Mouse (Mus musculus) testis, adult 10 weeks (tissue): ENCODE data around the gene Apol11a. TPM values are rescaled to one million over a fixed set of nuclear protein-coding genes. Genes with fewer than 3 reads are reported as not detected.

Experiments used
- polyA plus RNA-seq: library from polyadenylated mRNA; stranded (reverse); fragments of 350-450 nt; fragmentation: Illumina TruSeq; extraction: RNeasy Lipid Tissue Mini Kit (QIAGEN cat#74804); gene quantifications from one replicate; pipeline ENCODE4 v1.2.3, GENCODE M21; 2014; ENCODE audit warnings: low read depth, low replicate concordance

Gene Apol11a
- polyA plus RNA-seq = 0.21 TPM

GRCm38 (mm10) chr15:77507966-77508365 lies at the start of gene Apol11a:
Gene Apol11a (plus strand): TSS chr15:77508271.

GRCm38 (mm10) chr15:77476693-77477092 lies 31.4 kb upstream of the Apol11a start, which contains the start of gene Apol10a:
Gene Apol10a (plus strand): TSS chr15:77477047.

GRCm38 (mm10) chr15:77533216-77533615 lies 25.1 kb downstream of the Apol11a start, which contains the start of gene Apol7c:
Gene Apol7c (minus strand): TSS chr15:77533316.

GRCm38 (mm10) chr15:77561792-77562191 lies 53.7 kb downstream of the Apol11a start, which contains the start of gene 1700025B11Rik:
Gene 1700025B11Rik (minus strand): TSS chr15:77561892.

Other genes starting within 250 kb of the Apol11a start
- gene Rbfox2, start 201.3 kb upstream of the Apol11a start, polyA plus RNA-seq = 11.8 TPM
- gene Apol7a, start 109.2 kb upstream of the Apol11a start, polyA plus RNA-seq = 0.28 TPM
- gene Apol9a, start 97.1 kb upstream of the Apol11a start, polyA plus RNA-seq = not detected
- gene Apol7b, start 60.8 kb upstream of the Apol11a start, polyA plus RNA-seq = 17.6 TPM
- 0.63 TPM for gene Apol10a, start 31.2 kb upstream of the Apol11a start, polyA plus RNA-seq
- 2.1 TPM for gene Apol7c, start 25.0 kb downstream of the Apol11a start, polyA plus RNA-seq
- 191 TPM for gene 1700025B11Rik, start 53.6 kb downstream of the Apol11a start, polyA plus RNA-seq
- 0.53 TPM for gene Apol10b, start 87.9 kb downstream of the Apol11a start, polyA plus RNA-seq
- not detected for gene Gm36245, start 91.0 kb downstream of the Apol11a start, polyA plus RNA-seq
- gene Apol11b, start 135.0 kb downstream of the Apol11a start, polyA plus RNA-seq = not detected
- not detected for gene Apol7e, start 190.6 kb downstream of the Apol11a start, polyA plus RNA-seq
- gene Apol9b, start 220.8 kb downstream of the Apol11a start, polyA plus RNA-seq = not detected
- gene Apol8, start 248.7 kb downstream of the Apol11a start, polyA plus RNA-seq = not detected